In genomic region chr11:89165278-89165677, GRCm38 (mm10) we compare ENCODE assay signal across 9 mouse cellular contexts.
DNase-seq lines count a peak whose midpoint lies in the region; ATAC-seq and TF ChIP-seq lines count a peak whose summit lies in the region.
"Had no signal": no experiment of that assay in that cellular context is flagged by ENCODE, and none has a peak within 500 bp of the region (broad histone marks: within the 10 kb centered on the region; RNA-seq: fewer than 3 reads in every experiment).

No protein-coding gene starts in this region.

- TF ChIP-seq CTCF in hindbrain, postnatal 0 days (IDR thresholded peaks at IDR 0.05; ENCODE audit: low read depth): peak; percentile 96

- no peak overlapping the region for H3K4me2 ChIP-seq in hindbrain, embryonic 11.5 days (replicated peaks; ENCODE audit: low read depth, low read length)
- H3K4me2 ChIP-seq in hindbrain, embryonic 13.5 days: no peak overlapping the region
- H3K4me2 ChIP-seq in forebrain, embryonic 14.5 days (ENCODE audit: low read length): no peak overlapping the region
- no peak overlapping the region for H3K4me2 ChIP-seq in hindbrain, postnatal 0 days (ENCODE audit: low read depth, low read length)
- H3K4me2 ChIP-seq in midbrain, embryonic 16.5 days (ENCODE audit: low read length): no peak overlapping the region
- H3K4me2 ChIP-seq: stomach, embryonic 15.5 days had no signal

- DNase-seq in hindbrain, embryonic 11.5 days (ENCODE audit: low spot score): peak; percentile 91
- peak; percentile 93 for DNase-seq in forebrain, embryonic 14.5 days (ENCODE audit: low spot score)
- peak; percentile 95 for DNase-seq in hindbrain, postnatal 0 days (ENCODE audit: low spot score)
- peak; percentile 30 to 76 for DNase-seq in left cerebral cortex, adult 8-10 months (ENCODE audit: low spot score in 2 of 2)
- DNase-seq in spleen, postnatal 36 days (ENCODE audit: low spot score in 2 of 2): peak; percentile 37 to 50

- H3K27ac ChIP-seq in hindbrain, embryonic 11.5 days (ENCODE audit: low read depth, low read length): no peak overlapping the region
- no peak overlapping the region for H3K27ac ChIP-seq in hindbrain, embryonic 13.5 days
- H3K27ac ChIP-seq in forebrain, embryonic 14.5 days (ENCODE audit: low read depth, low read length): no peak overlapping the region
- H3K27ac ChIP-seq in hindbrain, postnatal 0 days: no peak overlapping the region
- no peak overlapping the region for H3K27ac ChIP-seq in midbrain, embryonic 16.5 days (ENCODE audit: low read length)
- H3K27ac ChIP-seq: stomach, embryonic 15.5 days had no signal

- no peaks in the 10 kb centered on the region for H3K27me3 ChIP-seq in hindbrain, embryonic 11.5 days (ENCODE audit: control insufficient read depth, insufficient read depth, low read length)
- peaks cover 9% of the 10 kb centered on the region; the same call in 1 of the 2 replicates for H3K27me3 ChIP-seq in hindbrain, embryonic 13.5 days
- H3K27me3 ChIP-seq in forebrain, embryonic 14.5 days (replicated peaks; ENCODE audit: control insufficient read depth, insufficient read depth, low read length): no peaks in the 10 kb centered on the region
- 0 out of 2 replicates have a peak, but pooled peaks cover 3% of the 10 kb centered on the region for H3K27me3 ChIP-seq in hindbrain, postnatal 0 days (ENCODE audit: insufficient read depth, low read length)
- peaks cover 5% of the 10 kb centered on the region; the same call in 1 of the 2 replicates for H3K27me3 ChIP-seq in midbrain, embryonic 16.5 days (ENCODE audit: control insufficient read depth, insufficient read depth, low read depth, low read length)
- H3K27me3 ChIP-seq: stomach, embryonic 15.5 days had no signal

- H3K36me3 ChIP-seq in hindbrain, embryonic 11.5 days (ENCODE audit: control insufficient read depth, insufficient read depth, low read length): no peaks in the 10 kb centered on the region
- no peaks in the 10 kb centered on the region for H3K36me3 ChIP-seq in hindbrain, embryonic 13.5 days
- no peaks in the 10 kb centered on the region for H3K36me3 ChIP-seq in forebrain, embryonic 14.5 days (ENCODE audit: control insufficient read depth, insufficient read depth, low read length)
- H3K36me3 ChIP-seq in hindbrain, postnatal 0 days (ENCODE audit: insufficient read depth, low read length): no peaks in the 10 kb centered on the region
- H3K36me3 ChIP-seq in midbrain, embryonic 16.5 days (ENCODE audit: control insufficient read depth, insufficient read depth, low read length): no peaks in the 10 kb centered on the region
- H3K36me3 ChIP-seq: stomach, embryonic 15.5 days had no signal

- no peak overlapping the region for H3K9ac ChIP-seq in hindbrain, embryonic 11.5 days (ENCODE audit: low read depth, low read length)
- H3K9ac ChIP-seq in hindbrain, embryonic 13.5 days: no peak overlapping the region
- no peak overlapping the region for H3K9ac ChIP-seq in forebrain, embryonic 14.5 days (ENCODE audit: low read length)
- H3K9ac ChIP-seq in hindbrain, postnatal 0 days (replicated peaks; ENCODE audit: low read length): no peak overlapping the region
- H3K9ac ChIP-seq in midbrain, embryonic 16.5 days (ENCODE audit: low read depth, low read length): no peak overlapping the region
- H3K9ac ChIP-seq: stomach, embryonic 15.5 days had no signal

- ATAC-seq in hindbrain, embryonic 11.5 days (ENCODE audit: low FRiP score): no peak
- ATAC-seq in hindbrain, embryonic 13.5 days (ENCODE audit: low FRiP score): no peak
- peak; percentile 66; the same call in 1 of the 2 replicates for ATAC-seq in cerebellum, adult (ENCODE audit: insufficient number of reproducible peaks, low FRiP score, low TSS enrichment)
- ATAC-seq in forebrain, embryonic 14.5 days: peak; percentile 46; the same call in 1 of the 2 replicates
- ATAC-seq in hindbrain, postnatal 0 days: peak; percentile 45; the same call in 1 of the 2 replicates
- 0 out of 2 replicates have a peak, but pooled peaks have one; percentile 42 for ATAC-seq in midbrain, embryonic 16.5 days

- no peak overlapping the region for H3K4me3 ChIP-seq in hindbrain, embryonic 11.5 days (ENCODE audit: low read depth, low read length)
- no peak overlapping the region for H3K4me3 ChIP-seq in hindbrain, embryonic 13.5 days
- no peak overlapping the region for H3K4me3 ChIP-seq in forebrain, embryonic 14.5 days (ENCODE audit: low read depth, low read length)
- H3K4me3 ChIP-seq in hindbrain, postnatal 0 days (ENCODE audit: low read length): no peak overlapping the region
- H3K4me3 ChIP-seq in midbrain, embryonic 16.5 days (ENCODE audit: low read depth, low read length): no peak overlapping the region
- H3K4me3 ChIP-seq: stomach, embryonic 15.5 days had no signal

- WGBS in hindbrain, embryonic 11.5 days: 22% methylated on average over 6 of the region's 6 CpGs
- 12% methylated on average over 6 of the region's 6 CpGs for WGBS in hindbrain, embryonic 13.5 days
- 12% methylated on average over 6 of the region's 6 CpGs for WGBS in forebrain, embryonic 14.5 days
- 4% methylated on average over 6 of the region's 6 CpGs for WGBS in hindbrain, postnatal 0 days
- WGBS in midbrain, embryonic 16.5 days: 13% methylated on average over 6 of the region's 6 CpGs

- H3K9me3 ChIP-seq in hindbrain, embryonic 11.5 days (ENCODE audit: control insufficient read depth, low read length): no peaks in the 10 kb centered on the region
- H3K9me3 ChIP-seq in hindbrain, embryonic 13.5 days: no peaks in the 10 kb centered on the region
- H3K9me3 ChIP-seq in forebrain, embryonic 14.5 days (replicated peaks; ENCODE audit: control insufficient read depth, low read length): no peaks in the 10 kb centered on the region
- H3K9me3 ChIP-seq in hindbrain, postnatal 0 days (ENCODE audit: low read length): no peaks in the 10 kb centered on the region
- H3K9me3 ChIP-seq in midbrain, embryonic 16.5 days (replicated peaks; ENCODE audit: control insufficient read depth, low read length, poor library complexity, severe bottlenecking): no peaks in the 10 kb centered on the region
- H3K9me3 ChIP-seq: stomach, embryonic 15.5 days had no signal

- H3K4me1 ChIP-seq in hindbrain, embryonic 11.5 days (replicated peaks; ENCODE audit: control insufficient read depth, insufficient read depth, low read length): no peaks in the 10 kb centered on the region
- no peaks in the 10 kb centered on the region for H3K4me1 ChIP-seq in hindbrain, embryonic 13.5 days (replicated peaks)
- no peaks in the 10 kb centered on the region for H3K4me1 ChIP-seq in forebrain, embryonic 14.5 days (ENCODE audit: control insufficient read depth, insufficient read depth, low read length)
- no peaks in the 10 kb centered on the region for H3K4me1 ChIP-seq in hindbrain, postnatal 0 days (ENCODE audit: insufficient read depth, low read length)
- no peaks in the 10 kb centered on the region for H3K4me1 ChIP-seq in midbrain, embryonic 16.5 days (ENCODE audit: control insufficient read depth, insufficient read depth, low read length)
- H3K4me1 ChIP-seq: stomach, embryonic 15.5 days had no signal

Comparison
In these comparisons a context has a peak if more than half of its experiments do, and no peak if none do; other contexts are left out.
1. ATAC-seq: peak in cerebellum, adult (single experiment), forebrain, embryonic 14.5 days (single experiment), hindbrain, postnatal 0 days (single experiment) and midbrain, embryonic 16.5 days (single experiment); none in hindbrain, embryonic 11.5 days (single experiment) and hindbrain, embryonic 13.5 days (single experiment).
2. DNase-seq: peak in every context shown above with its lines; median percentile 95 in hindbrain, postnatal 0 days; 93 in forebrain, embryonic 14.5 days; 91 in hindbrain, embryonic 11.5 days; 53 in left cerebral cortex, adult 8-10 months; 44 in spleen, postnatal 36 days.